Mouse (Mus musculus) thymus, postnatal 4 days (tissue): ENCODE data around the gene Tesk1.
A peak's percentile ranks its signal among the peaks of the same experiment; 100 is the strongest.

Experiments used
- DNase-seq: peaks from one replicate; pipeline ENCODE4 v3.0.0; 2021

The Tesk1 gene

DNA sequence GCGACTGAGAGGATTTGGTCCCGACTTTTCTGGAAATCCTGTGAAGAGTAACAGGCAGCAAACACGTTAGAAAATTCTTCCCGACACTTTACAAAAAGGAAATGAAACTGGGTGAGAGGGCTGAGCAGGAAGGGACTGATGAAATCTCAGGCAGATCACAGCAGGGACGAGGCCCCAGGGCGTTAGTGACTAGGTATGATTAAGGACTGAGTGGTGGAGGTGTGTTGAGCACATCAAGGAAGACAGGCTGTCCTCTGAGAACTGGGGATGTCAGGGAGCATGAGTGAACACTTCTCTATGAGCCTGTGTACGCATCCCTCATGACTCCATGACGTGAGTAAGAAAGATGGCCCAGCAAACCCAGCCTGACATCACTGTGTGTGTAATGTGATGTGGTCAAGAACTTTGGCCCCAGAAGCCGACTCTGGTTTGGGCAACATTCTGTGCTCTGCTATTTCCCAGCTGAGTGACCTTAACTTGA lies 21.9 kb upstream of the Tesk1 start:
- no peak for DNase-seq

DNA sequence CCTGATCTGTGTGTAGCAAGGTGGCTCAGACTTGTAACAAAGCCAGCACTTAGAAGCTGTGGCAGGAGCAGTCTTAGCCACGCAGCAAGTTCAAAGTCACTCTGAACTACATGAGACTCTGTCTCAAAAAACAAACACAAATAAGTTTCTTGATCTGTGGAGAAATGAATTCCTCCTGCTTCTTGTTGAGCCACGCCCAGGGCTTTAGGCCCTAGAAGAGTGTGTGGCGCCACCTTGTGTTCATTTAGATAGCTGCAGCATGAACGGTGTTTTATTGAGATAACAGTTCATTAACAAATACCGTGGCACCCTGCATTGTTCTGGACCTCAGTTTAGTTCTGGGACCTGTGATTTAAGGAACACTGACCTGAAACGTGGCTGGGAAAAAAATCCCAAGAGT lies 21.4 kb upstream of the Tesk1 start:
- DNase-seq, result peak; percentile 78

DNA sequence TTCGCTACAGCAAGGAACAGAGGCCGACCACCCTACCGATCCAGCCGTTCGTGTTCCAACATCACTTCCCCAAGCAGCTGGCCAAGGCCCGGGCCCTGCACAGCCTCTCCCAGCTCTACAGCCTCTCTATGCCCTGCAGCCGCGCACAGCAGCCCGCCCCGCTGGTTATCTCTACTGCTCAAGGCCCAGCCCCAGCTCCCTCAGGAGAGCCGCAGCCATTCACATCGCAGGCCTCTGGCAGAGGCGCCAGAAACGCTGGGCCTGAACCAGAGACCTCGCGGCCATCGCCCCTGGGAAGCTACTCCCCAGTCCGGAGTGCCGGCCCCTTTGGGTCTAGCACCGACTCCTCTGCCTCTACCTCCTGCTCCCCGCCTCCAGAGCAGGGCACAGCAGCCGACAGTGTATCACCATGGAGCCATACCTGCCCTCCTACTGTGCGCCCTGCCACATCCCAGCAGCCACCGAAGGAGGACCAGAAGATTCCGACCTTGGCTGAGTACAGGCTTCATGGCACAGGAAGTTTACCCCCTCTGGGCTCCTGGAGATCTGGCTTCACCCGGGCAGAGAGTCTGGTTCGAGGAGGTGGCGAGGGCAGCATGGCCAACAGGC lies 20.0 kb upstream of the Tesk1 start:
- no peak for DNase-seq

DNA sequence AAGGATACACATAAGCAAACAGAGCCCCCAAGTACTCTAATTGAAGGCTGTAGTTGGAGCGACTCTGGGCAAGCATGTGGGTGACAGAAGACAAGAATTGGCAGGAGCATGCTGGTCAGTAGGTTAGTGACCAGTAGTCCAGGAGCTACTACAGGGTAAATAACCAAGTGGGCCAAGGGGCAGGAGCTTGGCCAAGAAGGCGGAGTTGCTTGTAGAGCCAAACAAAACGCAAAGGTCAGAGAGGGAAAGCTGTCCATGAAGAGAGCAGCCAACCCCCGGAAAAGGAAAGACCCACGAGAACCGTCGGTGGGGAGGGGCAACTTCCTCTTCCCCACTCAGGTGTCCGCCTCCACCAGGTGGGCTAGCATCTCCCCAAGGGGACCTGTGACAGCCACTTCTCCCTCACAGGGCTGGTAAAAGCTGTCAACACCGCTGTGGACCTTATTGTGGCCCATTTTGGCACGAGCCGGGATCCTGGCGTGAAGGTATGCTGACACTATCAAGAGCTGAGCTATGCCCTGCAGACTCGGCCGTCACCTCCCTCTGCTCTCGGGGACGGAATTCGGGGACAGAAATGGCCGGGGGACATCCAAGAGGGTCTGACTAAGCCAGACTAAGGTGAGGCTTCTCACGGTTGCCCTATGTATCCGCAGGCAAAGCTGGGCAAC lies 18.3 kb upstream of the Tesk1 start:
- no peak for DNase-seq

DNA sequence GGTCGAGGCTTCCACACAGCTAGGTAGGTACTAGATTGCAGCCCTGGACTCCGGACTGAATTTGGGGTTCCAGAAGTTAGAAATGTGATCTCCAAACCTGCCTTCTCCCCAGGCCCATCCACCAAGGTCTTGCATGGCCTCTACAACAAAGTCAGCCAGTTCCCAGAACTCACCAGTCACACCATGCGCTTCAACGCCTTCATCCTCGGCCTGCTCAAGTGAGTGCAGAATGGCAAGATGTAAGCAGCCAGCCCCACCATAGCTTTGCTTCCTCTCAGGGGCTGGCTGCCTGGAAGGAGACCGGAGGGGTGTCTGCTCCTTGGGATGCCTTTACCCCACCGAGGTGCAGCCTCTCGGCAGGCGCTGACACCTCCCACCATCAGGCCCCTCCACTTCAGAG lies 17.7 kb upstream of the Tesk1 start:
- DNase-seq, result no peak

DNA sequence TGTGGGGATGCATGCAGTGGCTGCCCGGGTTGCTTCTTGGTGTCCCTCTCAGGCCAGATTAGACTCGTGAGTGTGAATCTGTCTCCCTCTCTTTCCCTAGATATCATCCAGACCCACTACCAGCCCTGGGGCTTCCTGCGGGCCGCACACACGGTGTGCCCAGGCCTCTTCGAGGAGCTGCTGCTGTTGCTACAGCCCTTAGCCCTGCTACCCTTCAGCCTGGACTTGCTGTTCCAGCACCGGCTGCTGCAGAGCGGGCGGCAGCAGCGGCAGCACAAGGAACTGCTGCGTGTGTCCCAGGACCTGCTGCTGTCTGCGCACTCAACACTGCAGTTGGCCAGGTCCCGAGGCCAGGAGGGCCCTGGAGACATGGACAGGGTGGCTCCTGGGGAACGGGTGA lies 16.5 kb upstream of the Tesk1 start:
- DNase-seq, result no peak

DNA sequence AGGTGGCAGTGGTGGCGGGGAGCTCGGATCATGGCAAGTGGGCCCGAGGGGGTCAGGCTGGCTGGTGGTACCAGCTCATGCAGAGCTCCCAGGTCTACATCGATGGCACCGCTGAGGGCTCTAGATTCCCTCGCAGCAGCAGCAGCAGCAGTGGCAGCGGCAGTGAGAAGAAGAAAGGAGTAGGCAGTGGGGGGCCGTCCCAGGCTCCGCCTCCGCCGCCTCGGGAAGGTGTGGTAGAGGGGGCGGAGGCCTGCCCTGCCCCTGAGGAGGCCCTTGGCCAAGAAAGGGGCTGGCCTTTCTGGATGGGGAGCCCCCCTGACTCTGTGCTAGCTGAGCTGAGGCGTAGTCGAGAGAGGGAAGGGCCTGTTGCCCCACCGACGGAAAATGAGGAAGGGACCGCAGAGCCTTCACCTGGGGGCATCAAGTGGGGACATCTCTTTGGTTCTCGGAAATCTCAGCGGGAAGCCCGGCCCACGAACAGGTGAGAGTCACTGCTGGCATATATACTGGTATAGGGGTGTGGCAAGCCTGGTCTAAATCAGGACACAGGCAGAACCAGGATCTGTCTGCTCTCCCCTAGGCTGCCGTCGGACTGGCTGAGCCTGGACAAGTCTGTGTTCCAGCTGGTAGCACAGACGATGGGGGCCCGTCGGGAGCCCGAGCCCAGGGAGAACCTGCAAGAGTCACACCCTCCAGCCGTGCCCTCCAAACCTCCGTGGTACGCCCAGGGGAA lies 15.9 kb upstream of the Tesk1 start:
- peak; percentile 67 for DNase-seq

DNA sequence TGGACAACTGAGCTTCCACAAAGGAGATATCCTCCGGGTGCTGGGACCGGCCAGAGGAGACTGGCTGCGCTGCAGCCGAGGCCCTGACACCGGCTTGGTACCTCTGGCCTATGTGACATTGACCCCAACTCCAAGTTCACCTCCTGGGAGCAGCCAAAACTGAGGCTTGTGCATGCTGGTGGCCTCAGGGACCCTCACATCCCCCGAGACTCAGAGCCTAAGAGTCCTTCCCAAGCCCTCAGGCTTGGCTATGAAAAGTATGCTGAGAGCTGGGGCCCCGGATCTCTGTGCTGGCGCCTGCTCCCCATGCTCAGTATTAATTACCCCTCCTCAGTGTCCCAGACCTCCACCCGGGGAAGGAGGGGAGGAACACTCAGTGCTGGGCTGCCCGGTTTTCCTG lies 15.3 kb upstream of the Tesk1 start:
- no peak for DNase-seq

DNA sequence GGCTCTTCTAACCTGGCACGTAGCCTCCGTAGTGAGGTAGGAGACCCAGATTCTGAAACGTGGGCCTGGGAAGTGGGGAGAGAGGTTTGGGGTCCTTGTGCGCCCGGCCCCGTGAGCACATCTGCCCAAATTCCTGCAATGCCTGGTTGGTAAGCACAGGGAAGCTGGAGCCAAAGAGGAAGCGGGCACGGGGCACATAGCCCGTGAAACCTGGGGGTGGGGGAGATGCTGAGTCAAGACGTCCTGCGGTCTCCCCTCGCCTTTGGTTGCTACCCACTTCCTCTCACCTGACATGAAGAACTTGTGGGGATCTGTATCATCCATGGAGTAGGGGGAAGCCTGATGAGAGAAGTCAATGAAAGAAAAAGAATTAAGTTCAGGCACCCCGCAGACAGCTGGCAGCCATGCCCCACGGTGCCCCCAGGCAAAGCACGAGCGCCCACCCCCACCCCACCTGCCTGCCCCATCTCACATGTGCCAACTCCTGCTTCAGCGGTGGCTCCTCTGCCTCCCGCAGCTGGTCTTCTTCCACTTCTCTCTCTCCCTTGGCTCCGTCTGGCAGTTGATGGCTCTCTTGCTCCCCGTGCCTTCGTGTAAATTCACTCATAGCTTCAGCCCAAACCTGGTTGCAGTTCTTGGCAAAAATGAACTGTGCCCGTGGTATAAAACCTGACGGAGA lies 14.1 kb upstream of the Tesk1 start:
- peak; percentile 82 for DNase-seq

DNA sequence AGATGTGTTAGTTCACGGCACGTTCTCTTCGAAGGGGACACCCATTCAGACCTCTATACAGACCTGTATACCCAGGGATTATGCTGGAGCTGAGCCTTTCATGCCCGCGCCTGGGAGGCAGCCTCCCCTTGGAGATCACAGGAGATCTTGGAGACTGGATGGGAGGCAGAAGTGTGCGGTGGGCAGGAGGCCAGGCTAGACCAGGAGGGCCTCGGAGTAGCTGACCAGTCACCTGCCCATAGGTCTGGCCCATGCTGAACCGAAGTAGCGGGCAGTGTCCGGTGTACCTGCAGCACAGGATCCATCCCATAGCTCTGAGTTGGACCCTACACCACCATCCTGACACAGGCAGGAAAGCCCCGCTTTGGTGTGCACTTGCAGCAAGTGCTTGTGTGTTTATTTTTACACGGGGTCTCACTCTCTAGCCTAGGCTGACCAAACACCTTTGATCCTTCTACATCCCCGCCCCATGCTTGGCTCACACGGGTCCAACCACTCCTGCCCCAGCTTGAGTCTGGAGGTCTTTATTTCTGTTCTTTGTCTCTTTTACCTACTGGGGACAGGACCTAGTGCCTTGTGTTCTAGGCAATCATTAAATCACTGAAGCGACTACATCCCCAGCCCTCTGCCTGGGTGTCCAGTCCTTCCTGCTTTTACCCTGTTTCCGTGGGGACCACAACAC lies 13.4 kb upstream of the Tesk1 start:
- DNase-seq, result no peak

DNA sequence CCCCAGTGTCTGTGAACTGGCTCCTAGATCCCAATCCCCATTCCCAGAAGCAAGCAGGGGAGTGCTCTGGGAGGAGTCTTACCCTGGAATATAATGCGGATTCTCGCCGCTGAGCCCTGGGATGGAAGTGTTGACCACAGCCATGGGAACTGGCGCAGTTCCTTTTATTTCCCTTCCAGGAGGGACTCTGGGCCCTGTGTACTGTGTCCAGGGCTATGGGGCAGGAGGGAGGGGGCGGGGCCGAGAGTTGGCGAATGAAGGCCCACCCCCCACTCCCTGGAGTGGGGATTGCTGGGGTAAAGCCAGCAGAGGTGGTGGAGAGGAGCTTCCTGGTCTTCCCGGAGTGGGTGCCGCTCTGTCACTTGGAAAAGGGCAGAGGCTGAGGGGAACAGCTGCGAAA lies 12.8 kb upstream of the Tesk1 start, which contains the start of gene Fam166b:
Fam166b (minus strand) TSS at position 189 of the 400 bp plus-strand sequence.
- DNase-seq, result no peak

DNA sequence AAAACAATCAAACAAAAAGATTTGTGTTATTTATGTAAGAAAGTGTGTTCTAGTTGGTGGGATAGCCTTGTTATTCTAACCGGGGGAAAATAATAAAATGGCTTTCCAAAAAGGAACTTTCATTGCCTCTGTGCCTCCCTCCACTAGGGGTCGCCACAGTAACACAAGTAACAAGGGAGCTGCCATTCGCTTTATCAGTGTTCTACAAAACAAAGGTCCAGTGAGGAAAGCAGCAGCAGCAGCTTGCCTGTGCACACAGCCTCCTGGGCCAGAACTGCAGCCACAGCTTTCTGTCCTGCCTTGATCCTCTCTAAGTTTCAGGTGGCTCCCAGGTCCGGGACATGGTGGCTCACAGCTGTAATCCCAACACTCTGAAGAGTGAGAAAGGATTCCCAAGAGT lies 10.0 kb upstream of the Tesk1 start:
- DNase-seq, result peak; percentile 90

DNA sequence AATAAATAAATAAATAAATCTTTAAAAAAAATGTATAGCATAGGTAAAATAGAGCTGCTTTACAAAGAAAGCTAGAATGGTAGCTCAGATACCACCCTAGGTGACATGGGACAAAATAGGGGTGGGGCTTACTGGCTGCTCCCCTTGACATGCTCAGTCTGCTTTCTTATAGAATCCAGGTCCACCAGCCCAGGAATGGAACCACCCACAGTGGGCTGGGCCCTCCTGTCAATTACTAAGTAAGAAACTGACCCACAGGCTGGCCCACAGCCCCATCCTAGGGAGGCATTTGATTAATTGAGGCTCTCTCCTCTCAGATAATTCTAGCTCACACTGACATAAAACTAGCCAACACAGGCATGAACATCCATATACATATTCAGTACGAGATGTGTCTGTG lies 8.9 kb upstream of the Tesk1 start:
- no peak for DNase-seq

DNA sequence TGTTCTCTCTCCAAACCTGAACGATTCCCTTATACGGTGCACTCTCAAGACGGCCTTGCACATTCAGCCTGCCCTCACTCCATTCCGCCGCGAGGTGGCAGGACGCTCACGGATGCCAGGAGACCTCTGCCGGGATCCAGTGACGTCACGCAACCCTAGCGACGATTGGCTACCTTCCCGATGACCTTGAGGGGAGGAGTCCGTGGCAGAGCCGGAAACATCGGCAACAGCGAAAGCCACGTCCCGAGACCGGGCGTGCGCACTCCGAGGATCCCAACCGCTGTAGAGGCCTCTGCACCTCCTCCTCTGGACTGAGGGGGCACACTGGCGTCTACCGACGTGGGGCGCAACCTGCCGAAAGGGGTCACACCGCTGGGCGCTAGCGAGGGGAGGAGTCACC lies 305 bp downstream of the Tesk1 start:
- DNase-seq, result peak; percentile 99

DNA sequence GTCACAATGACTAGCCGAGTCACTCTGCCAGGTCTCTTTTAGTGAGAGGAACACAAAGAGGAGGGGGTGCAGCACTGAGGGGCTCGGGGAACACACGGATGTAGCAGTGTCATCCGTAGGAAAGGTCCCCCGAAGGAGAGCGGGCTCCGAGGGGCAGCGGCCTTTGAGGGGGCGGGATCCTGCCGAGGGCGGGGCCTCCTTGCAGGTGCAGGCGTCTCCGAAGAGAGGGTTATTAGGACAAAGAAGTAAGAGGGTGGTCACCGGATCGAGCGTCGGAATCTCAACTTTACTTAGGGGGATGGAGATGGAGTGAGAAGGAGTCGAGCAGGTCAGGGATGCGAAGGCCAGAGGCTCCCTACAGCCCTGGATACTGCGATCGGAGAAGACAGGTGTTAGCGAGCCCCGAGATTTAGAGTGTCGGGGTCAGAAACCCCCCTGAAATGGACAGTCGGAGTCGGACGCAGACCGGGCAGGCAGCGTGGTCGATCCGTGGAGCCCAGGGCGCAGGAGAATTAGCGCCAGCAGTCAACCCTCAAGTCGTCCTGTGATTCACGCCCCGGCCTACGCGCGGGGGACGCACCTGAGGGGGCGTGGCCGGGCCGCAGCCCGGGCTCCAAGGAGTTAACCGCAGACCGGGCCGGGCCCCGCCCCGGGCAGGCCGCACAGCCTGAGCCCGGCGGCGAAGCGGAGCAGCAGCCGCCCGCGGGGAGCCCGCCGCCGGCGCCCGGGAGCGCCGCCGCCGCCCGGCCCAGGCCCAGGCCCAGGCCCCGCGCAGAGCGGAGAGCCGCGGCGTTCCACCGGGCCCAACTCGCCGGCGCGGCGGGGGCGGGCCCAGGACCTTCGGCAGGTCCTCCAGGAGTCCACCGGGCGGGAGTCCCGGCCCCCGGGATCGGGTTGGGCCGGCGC lies 970 bp downstream of the Tesk1 start:
- peak; percentile 75 for DNase-seq

DNA sequence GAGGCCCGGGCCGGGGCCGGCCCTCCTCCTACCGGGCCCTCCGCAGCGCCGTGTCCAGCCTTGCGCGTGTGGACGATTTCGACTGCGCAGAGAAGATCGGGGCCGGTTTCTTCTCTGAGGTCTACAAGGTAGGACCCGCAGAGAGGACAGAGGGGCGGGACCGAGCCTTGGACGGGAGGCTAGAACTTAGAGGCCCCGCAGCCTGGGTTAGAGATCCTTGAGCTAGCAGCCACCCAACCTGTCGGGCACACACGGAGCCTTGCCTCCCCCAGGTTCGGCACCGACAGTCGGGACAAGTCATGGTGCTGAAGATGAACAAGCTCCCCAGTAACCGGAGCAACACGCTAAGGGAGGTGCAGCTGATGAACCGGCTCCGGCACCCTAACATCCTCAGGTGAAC lies 1.8 kb downstream of the Tesk1 start:
- peak; percentile 52 for DNase-seq

DNA sequence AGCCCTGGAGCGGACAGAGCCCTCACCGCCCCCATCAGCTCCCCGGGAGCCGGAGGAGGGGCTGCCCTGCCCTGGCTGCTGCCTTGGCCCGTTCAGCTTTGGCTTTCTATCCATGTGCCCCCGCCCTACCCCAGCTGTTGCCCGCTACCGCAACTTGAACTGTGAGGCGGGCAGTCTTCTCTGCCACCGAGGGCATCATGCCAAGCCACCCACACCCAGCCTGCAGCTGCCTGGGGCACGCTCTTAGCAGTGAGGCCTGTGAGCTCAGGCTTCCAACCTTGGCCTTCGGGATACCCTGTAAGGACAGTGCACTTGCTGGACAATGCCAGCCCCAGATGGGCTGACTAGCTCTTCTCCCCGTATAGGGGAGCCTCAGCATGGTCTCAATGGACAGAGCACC lies 5.5 kb downstream of the Tesk1 start:
- no peak for DNase-seq

DNA sequence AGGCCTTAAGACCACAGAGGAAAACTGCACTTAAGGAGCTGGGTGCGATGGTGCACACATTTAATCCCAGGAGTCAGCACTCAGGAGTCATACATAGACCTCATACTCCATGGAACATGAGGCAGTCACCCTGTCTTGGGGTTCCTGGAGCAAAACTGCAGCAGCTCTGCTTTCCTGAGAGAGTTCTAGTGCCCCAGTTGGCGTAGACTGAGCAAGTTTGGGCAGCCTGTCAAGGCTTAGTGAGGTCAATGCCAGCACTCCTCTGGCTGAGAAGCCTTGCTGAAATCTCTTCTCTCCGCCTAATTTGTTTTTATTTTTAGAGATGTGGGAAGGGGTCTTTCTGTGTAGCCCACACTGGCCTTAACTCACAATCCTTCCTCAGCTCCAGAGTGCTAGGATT lies 6.8 kb downstream of the Tesk1 start:
- DNase-seq, result no peak

DNA sequence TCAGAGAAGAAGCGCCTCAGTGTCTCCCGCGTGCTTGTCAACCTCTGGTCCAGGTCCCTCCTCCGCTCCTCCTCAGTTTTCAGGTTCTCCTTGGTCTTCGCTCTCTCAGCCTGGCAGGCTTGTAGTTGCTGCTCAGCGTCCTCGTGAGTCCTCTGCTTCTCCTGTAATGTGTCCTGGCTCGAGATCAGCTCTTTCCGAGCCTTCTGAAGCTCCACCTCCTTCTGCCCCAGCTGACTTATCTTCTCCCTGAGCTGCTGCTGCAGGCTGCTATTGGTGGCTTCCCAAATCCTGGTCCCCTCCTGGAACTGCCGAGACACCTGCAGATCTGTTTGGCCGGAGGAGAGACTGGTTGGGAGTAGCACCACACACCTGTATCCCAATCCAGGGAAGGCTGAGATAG lies 10.6 kb downstream of the Tesk1 start:
- no peak for DNase-seq

DNA sequence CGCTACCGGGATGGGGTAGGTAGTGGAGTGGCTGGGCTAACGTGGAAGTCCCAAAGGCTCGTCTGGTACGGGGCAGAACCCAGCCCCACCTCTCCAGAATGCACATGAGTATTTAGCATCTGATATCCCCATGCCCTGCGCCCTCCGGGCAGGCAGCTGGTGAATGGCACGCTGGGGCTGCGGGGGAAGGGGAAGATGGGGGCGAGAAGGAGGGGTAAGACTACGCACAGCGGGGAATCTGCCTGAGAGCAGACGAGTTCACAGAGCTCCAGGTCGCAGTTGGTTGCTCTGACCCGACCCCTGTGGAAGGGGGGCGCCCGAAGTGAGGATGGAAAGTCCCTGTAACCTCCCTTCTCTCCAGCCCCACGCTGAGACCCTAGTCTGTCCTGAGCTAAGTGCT lies 11.7 kb downstream of the Tesk1 start:
- peak; percentile 66 for DNase-seq

DNA sequence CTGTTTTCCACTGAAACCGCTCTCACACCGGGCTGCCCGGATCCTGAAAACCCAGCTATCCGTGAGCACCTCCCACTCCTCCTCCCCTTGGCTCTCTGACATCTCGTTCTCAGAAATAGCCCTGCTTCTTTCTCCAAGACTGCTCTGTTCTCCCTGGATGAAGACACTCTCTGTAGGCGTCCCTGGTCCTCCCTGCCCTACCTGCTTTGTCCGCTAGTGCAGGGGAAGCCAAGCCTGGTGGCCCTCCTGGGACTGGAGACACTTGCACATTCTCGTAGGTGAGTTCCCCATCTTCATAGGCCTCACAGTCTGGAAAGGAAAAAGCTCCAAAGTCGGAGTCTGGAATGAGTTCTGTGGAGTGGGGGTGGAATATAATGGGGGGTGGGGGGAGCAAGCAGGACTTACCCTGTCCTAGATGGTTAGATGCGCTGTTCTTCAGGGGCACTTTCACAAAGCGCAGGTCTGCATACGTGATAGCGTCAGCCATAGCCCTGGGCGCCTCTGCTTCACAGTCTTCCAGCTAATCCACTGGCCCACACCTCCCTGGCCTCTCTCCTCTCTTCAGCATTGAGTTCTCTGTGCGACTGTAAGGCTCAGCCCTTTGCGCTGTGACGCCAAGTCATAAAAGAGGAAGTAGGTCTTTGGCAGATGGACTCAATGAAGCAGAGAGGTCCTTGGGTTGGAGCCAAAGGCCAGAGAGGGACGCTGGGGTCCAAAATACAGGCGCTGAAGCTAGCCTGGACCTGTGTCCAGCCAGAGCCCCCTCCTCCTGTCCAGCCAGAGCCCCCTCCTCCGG lies 12.5 kb downstream of the Tesk1 start, which contains the start of gene Cd72:
Cd72 (minus strand) TSS at position 588 of the 796 bp plus-strand sequence.
- DNase-seq, result no peak
